Mouse (Mus musculus): ENCODE results near the gene Vat1.
A peak's percentile ranks its signal among the peaks of the same experiment; 100 is the strongest.
"Not testable (repeated sequence)": the region's sequence is repeated elsewhere in the genome, so short reads cannot be mapped to it uniquely, and the experiment has no call there.

The Vat1 gene

GRCm38 (mm10) chr11:101442127-101442693, 23.8 kb downstream of the Vat1 start, which contains the start of gene Rpl27:
TSS of gene Rpl27 (plus strand) at chr11:101442298.
- peak; percentile 96 for DNase-seq (ENCODE audit: low spot score)

GRCm38 (mm10) chr11:101441450-101442126, 24.4 kb downstream of the Vat1 start:
- not testable (repeated sequence) for DNase-seq (ENCODE audit: low spot score)

GRCm38 (mm10) chr11:101438006-101438405, 28.0 kb downstream of the Vat1 start:
- DNase-seq (ENCODE audit: low spot score): not testable (repeated sequence)

GRCm38 (mm10) chr11:101436916-101437315, 29.1 kb downstream of the Vat1 start:
- no peak for DNase-seq (ENCODE audit: low spot score)

- DNase-seq (ENCODE audit: low spot score): no peak
Measured at GRCm38 (mm10) chr11:101435831-101436230, 30.2 kb downstream of the Vat1 start.

- no peak for DNase-seq (ENCODE audit: low spot score)
Measured at GRCm38 (mm10) chr11:101433396-101433795, 32.6 kb downstream of the Vat1 start.

GRCm38 (mm10) chr11:101431327-101431726, 34.7 kb downstream of the Vat1 start:
- DNase-seq (ENCODE audit: low spot score): no peak

GRCm38 (mm10) chr11:101426165-101426564, 39.9 kb downstream of the Vat1 start:
- no peak for DNase-seq (ENCODE audit: low spot score)

- peak; percentile 94 for DNase-seq (ENCODE audit: low spot score)
Measured at GRCm38 (mm10) chr11:101424925-101425813, 40.9 kb downstream of the Vat1 start, which contains the start of the genes Rundc1 and Ptges3l. TSS of gene Rundc1 (plus strand) at chr11:101425085. TSS of gene Ptges3l (minus strand) at chr11:101425333.

- no peak for DNase-seq (ENCODE audit: low spot score)
Measured at GRCm38 (mm10) chr11:101424105-101424851, 41.8 kb downstream of the Vat1 start, which contains the start of gene Gm27029. TSS of gene Gm27029 (minus strand) at chr11:101424796.

GRCm38 (mm10) chr11:101420148-101420547, 45.9 kb downstream of the Vat1 start:
- no peak for DNase-seq (ENCODE audit: low spot score)

- no peak for DNase-seq (ENCODE audit: low spot score)
Measured at GRCm38 (mm10) chr11:101419610-101420009, 46.4 kb downstream of the Vat1 start.

GRCm38 (mm10) chr11:101418991-101419390, 47.0 kb downstream of the Vat1 start:
- peak; percentile 44 for DNase-seq (ENCODE audit: low spot score)

GRCm38 (mm10) chr11:101417101-101417855, 48.8 kb downstream of the Vat1 start, which contains the start of gene Aarsd1:
TSS of gene Aarsd1 (minus strand) at chr11:101417615.
- DNase-seq (ENCODE audit: low spot score): peak; percentile 68

- DNase-seq (ENCODE audit: low spot score): no peak
Measured at GRCm38 (mm10) chr11:101416433-101417100, 49.5 kb downstream of the Vat1 start.

- DNase-seq (ENCODE audit: low spot score): no peak
Measured at GRCm38 (mm10) chr11:101415306-101415705, 50.7 kb downstream of the Vat1 start.

Measured in left cerebral cortex, adult 11 months (tissue).